Mouse (Mus musculus): ENCODE results near the gene Rac2. TPM values are rescaled to one million over a fixed set of nuclear protein-coding genes. Genes with fewer than 3 reads are reported as not detected.

The Rac2 gene
- polyA plus RNA-seq, 1 experiment from 2014 or later: 5.7 TPM

GRCm38 (mm10) chr15:78529428-78529990 is 43.1 kb downstream of the Rac2 start:
- Histone ChIP-seq H3K27ac (0 out of 2 replicates have a peak overlapping the region, but pooled peaks have one; percentile 1), H3K9ac (0 out of 2 replicates have a peak overlapping the region, but pooled peaks have one; percentile 29), H3K9me3 (replicated peaks) (no peaks in the 10 kb centered on the region), H3K27me3 (peaks cover 8% of the 10 kb centered on the region; the same call in 1 of the 2 replicates), H3K36me3 (no peaks in the 10 kb centered on the region), H3K4me1 (peaks cover 29% of the 10 kb centered on the region), H3K4me2 (replicated peaks) (peak overlapping the region; percentile 50), H3K4me3 (peak overlapping the region; percentile 18)
- 1% methylated on average over 13 of the region's 15 CpGs for WGBS
- ATAC-seq (ENCODE audit: low FRiP score): peak; percentile 36

GRCm38 (mm10) chr15:78528726-78529411 is 43.7 kb downstream of the Rac2 start:
- H3K4me3 ChIP-seq: peak overlapping the region; percentile 18
- no peak for ATAC-seq (ENCODE audit: low FRiP score)
- no peaks in the 10 kb centered on the region for H3K9me3 ChIP-seq (replicated peaks)
- no peaks in the 10 kb centered on the region for H3K36me3 ChIP-seq
- H3K9ac ChIP-seq: 0 out of 2 replicates have a peak overlapping the region, but pooled peaks have one; percentile 29
- peaks cover 29% of the 10 kb centered on the region for H3K4me1 ChIP-seq
- peaks cover 8% of the 10 kb centered on the region; the same call in 1 of the 2 replicates for H3K27me3 ChIP-seq
- peak overlapping the region; percentile 50 for H3K4me2 ChIP-seq (replicated peaks)
- H3K27ac ChIP-seq: 0 out of 2 replicates have a peak overlapping the region, but pooled peaks have one; percentile 1
- 55% methylated on average over 11 of the region's 11 CpGs for whole genome bisulfite sequencing

GRCm38 (mm10) chr15:78527973-78528372 is 44.6 kb downstream of the Rac2 start:
- peaks cover 29% of the 10 kb centered on the region for H3K4me1 ChIP-seq

GRCm38 (mm10) chr15:78524163-78524562 is 48.4 kb downstream of the Rac2 start:
- Histone ChIP-seq H3K4me1 (peaks cover 14% of the 10 kb centered on the region), H3K9me3 (replicated peaks) (no peaks in the 10 kb centered on the region), H3K9ac (no peak overlapping the region), H3K27me3 (no peaks in the 10 kb centered on the region), H3K4me2 (replicated peaks) (no peak overlapping the region), H3K27ac (no peak overlapping the region), H3K36me3 (no peaks in the 10 kb centered on the region), H3K4me3 (no peak overlapping the region)
- ATAC-seq (ENCODE audit: low FRiP score): no peak
- 81% methylated on average over 5 of the region's 5 CpGs for WGBS

More at GRCm38 (mm10) chr15:78527973-78528372, 44.6 kb downstream of the Rac2 start:
- no peak for ATAC-seq (ENCODE audit: low FRiP score)
- no peak overlapping the region for H3K4me2 ChIP-seq (replicated peaks)
- no peaks in the 10 kb centered on the region for H3K9me3 ChIP-seq (replicated peaks)
- H3K27me3 ChIP-seq: peaks cover 8% of the 10 kb centered on the region; the same call in 1 of the 2 replicates
- no peak overlapping the region for H3K4me3 ChIP-seq
- 78% methylated on average over 7 of the region's 7 CpGs for WGBS
- no peaks in the 10 kb centered on the region for H3K36me3 ChIP-seq
- no peak overlapping the region for H3K9ac ChIP-seq
- H3K27ac ChIP-seq: no peak overlapping the region

GRCm38 (mm10) chr15:78521892-78522291 is 50.7 kb downstream of the Rac2 start:
- WGBS: 77% methylated on average over 6 of the region's 6 CpGs
- H3K36me3 ChIP-seq: no peaks in the 10 kb centered on the region
- no peaks in the 10 kb centered on the region for H3K9me3 ChIP-seq (replicated peaks)
- ATAC-seq (ENCODE audit: low FRiP score): no peak
- H3K4me2 ChIP-seq (replicated peaks): no peak overlapping the region
- H3K27me3 ChIP-seq: no peaks in the 10 kb centered on the region
- H3K9ac ChIP-seq: no peak overlapping the region; the same call in 1 of the 2 replicates
- H3K4me1 ChIP-seq: peaks cover 6% of the 10 kb centered on the region
- no peak overlapping the region for H3K4me3 ChIP-seq
- H3K27ac ChIP-seq: no peak overlapping the region

- no peak overlapping the region for H3K4me3 ChIP-seq
- H3K27ac ChIP-seq: no peak overlapping the region
- H3K9ac ChIP-seq: no peak overlapping the region
- WGBS: 68% methylated on average over 8 of the region's 8 CpGs
- H3K4me2 ChIP-seq (replicated peaks): no peak overlapping the region
- ATAC-seq (ENCODE audit: low FRiP score): no peak
- H3K4me1 ChIP-seq: peaks cover 6% of the 10 kb centered on the region
- no peaks in the 10 kb centered on the region for H3K36me3 ChIP-seq
- H3K27me3 ChIP-seq: no peaks in the 10 kb centered on the region
- no peaks in the 10 kb centered on the region for H3K9me3 ChIP-seq (replicated peaks)
Observed at GRCm38 (mm10) chr15:78521331-78521730, 51.3 kb downstream of the Rac2 start.

GRCm38 (mm10) chr15:78520112-78520715 is 52.4 kb downstream of the Rac2 start:
- H3K9ac ChIP-seq: no peak overlapping the region
- no peak for ATAC-seq (ENCODE audit: low FRiP score)
- H3K4me3 ChIP-seq: no peak overlapping the region
- H3K9me3 ChIP-seq (replicated peaks): no peaks in the 10 kb centered on the region
- no peak overlapping the region for H3K4me2 ChIP-seq (replicated peaks)
- H3K36me3 ChIP-seq: no peaks in the 10 kb centered on the region
- H3K27ac ChIP-seq: no peak overlapping the region
- H3K4me1 ChIP-seq: peaks cover 6% of the 10 kb centered on the region
- 0 out of 2 replicates have a peak, but pooled peaks cover 2% of the 10 kb centered on the region for H3K27me3 ChIP-seq
- 72% methylated on average over 13 of the region's 13 CpGs for WGBS

- WGBS: 67% methylated on average over 7 of the region's 7 CpGs
Observed at GRCm38 (mm10) chr15:78518221-78518620, 54.4 kb downstream of the Rac2 start.

GRCm38 (mm10) chr15:78515759-78516158 is 56.8 kb downstream of the Rac2 start:
- WGBS: 79% methylated on average over 6 of the region's 6 CpGs
- H3K9ac ChIP-seq: no peak overlapping the region
- no peak overlapping the region for H3K27ac ChIP-seq
- ATAC-seq (ENCODE audit: low FRiP score): no peak
- no peaks in the 10 kb centered on the region for H3K9me3 ChIP-seq (replicated peaks)
- H3K36me3 ChIP-seq: no peaks in the 10 kb centered on the region
- no peak overlapping the region for H3K4me2 ChIP-seq (replicated peaks)
- H3K4me3 ChIP-seq: no peak overlapping the region
- H3K27me3 ChIP-seq: peaks cover 2% of the 10 kb centered on the region; the same call in 1 of the 2 replicates
- H3K4me1 ChIP-seq: peaks cover 10% of the 10 kb centered on the region

More at GRCm38 (mm10) chr15:78518221-78518620, 54.4 kb downstream of the Rac2 start:
- Histone ChIP-seq H3K27me3 (0 out of 2 replicates have a peak, but pooled peaks cover 2% of the 10 kb centered on the region), H3K9me3 (replicated peaks) (no peaks in the 10 kb centered on the region), H3K4me1 (peaks cover 11% of the 10 kb centered on the region), H3K36me3 (no peaks in the 10 kb centered on the region), H3K4me3 (no peak overlapping the region), H3K9ac (no peak overlapping the region), H3K4me2 (replicated peaks) (no peak overlapping the region), H3K27ac (no peak overlapping the region)
- ATAC-seq (ENCODE audit: low FRiP score): no peak

GRCm38 (mm10) chr15:78514393-78515146 is 58.0 kb downstream of the Rac2 start:
- no peak overlapping the region for H3K9ac ChIP-seq
- peaks cover 2% of the 10 kb centered on the region; the same call in 1 of the 2 replicates for H3K27me3 ChIP-seq
- H3K4me1 ChIP-seq: peaks cover 13% of the 10 kb centered on the region
- no peak overlapping the region for H3K4me2 ChIP-seq (replicated peaks)
- no peak overlapping the region for H3K27ac ChIP-seq
- H3K9me3 ChIP-seq (replicated peaks): no peaks in the 10 kb centered on the region
- H3K4me3 ChIP-seq: no peak overlapping the region
- no peak; the same call in 1 of the 2 replicates for ATAC-seq (ENCODE audit: low FRiP score)
- 33% methylated on average over 7 of the region's 7 CpGs for WGBS
- no peaks in the 10 kb centered on the region for H3K36me3 ChIP-seq

- H3K27ac ChIP-seq: no peak overlapping the region
- H3K36me3 ChIP-seq: no peaks in the 10 kb centered on the region
- 88% methylated on average over 14 of the region's 14 CpGs for WGBS
- no peak for ATAC-seq (ENCODE audit: low FRiP score)
- peaks cover 2% of the 10 kb centered on the region; the same call in 1 of the 2 replicates for H3K27me3 ChIP-seq
- no peak overlapping the region for H3K4me2 ChIP-seq (replicated peaks)
- H3K4me1 ChIP-seq: peaks cover 13% of the 10 kb centered on the region
- no peak overlapping the region for H3K9ac ChIP-seq
- H3K9me3 ChIP-seq (replicated peaks): no peaks in the 10 kb centered on the region
- no peak overlapping the region for H3K4me3 ChIP-seq
Observed at GRCm38 (mm10) chr15:78513019-78513418, 59.6 kb downstream of the Rac2 start.

GRCm38 (mm10) chr15:78511951-78512350 is 60.6 kb downstream of the Rac2 start:
- no peak overlapping the region for H3K4me2 ChIP-seq (replicated peaks)
- 78% methylated on average over 7 of the region's 7 CpGs for WGBS
- no peak overlapping the region for H3K27ac ChIP-seq
- no peaks in the 10 kb centered on the region for H3K9me3 ChIP-seq (replicated peaks)
- no peaks in the 10 kb centered on the region for H3K36me3 ChIP-seq
- no peak for ATAC-seq (ENCODE audit: low FRiP score)
- peaks cover 2% of the 10 kb centered on the region; the same call in 1 of the 2 replicates for H3K27me3 ChIP-seq
- no peak overlapping the region for H3K4me3 ChIP-seq
- no peak overlapping the region for H3K9ac ChIP-seq
- peaks cover 13% of the 10 kb centered on the region for H3K4me1 ChIP-seq
